Mouse (Mus musculus): ENCODE results near the gene Etfdh.

The Etfdh gene

GRCm38 (mm10) chr3:79629416-79629730, at the start of gene Etfdh:
Gene Etfdh, minus strand, starts transcription at chr3:79629500.
- peak; percentile 97 to 98 for DNase-seq

GRCm38 (mm10) chr3:79676411-79676810, 47.1 kb upstream of the Etfdh start:
- DNase-seq = no peak

DNA sequence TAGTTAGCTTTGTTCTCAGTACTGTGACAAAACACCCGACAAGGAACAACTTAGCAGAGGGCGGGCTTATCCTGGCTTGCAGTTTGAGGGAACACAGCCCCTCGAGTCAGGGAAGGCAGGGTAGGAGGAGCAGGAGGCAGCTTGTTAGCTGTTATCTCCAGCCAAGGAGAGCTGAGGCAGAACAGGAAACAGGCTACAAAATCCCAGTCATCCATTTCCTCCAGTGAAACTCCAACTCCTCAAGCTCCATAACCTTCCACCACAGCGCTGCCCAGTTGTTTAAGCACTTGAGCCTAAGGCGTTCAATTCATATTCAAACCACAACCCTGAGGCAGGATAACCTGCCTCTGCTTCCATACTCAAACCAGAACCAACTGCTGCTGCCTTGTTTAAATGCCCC, 45.3 kb upstream of the Etfdh start:
- DNase-seq = no peak

DNA sequence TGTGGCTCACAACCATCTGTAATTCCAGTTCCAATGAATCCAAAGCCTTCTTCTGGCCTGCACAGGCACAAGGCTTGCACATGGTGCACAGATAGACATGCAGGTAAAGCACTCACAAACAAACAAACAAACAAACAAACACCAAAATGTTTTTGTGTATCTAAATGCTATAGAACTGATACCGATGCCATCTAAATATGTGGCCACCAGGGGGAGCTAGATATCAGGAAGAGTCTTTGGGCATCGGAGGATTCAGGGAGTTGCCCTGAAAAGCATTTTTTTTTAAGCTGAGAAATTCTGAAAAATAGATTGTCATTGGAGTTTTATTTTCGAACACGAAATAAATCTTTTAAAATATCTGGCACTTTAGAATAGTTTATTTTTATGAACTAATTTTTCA, 43.8 kb upstream of the Etfdh start:
- peak; percentile 89 to 95 for DNase-seq

- no peak for DNase-seq
Measured at GRCm38 (mm10) chr3:79672188-79672587, 42.9 kb upstream of the Etfdh start.

GRCm38 (mm10) chr3:79670556-79670955, 41.3 kb upstream of the Etfdh start:
- no peak for DNase-seq

DNA sequence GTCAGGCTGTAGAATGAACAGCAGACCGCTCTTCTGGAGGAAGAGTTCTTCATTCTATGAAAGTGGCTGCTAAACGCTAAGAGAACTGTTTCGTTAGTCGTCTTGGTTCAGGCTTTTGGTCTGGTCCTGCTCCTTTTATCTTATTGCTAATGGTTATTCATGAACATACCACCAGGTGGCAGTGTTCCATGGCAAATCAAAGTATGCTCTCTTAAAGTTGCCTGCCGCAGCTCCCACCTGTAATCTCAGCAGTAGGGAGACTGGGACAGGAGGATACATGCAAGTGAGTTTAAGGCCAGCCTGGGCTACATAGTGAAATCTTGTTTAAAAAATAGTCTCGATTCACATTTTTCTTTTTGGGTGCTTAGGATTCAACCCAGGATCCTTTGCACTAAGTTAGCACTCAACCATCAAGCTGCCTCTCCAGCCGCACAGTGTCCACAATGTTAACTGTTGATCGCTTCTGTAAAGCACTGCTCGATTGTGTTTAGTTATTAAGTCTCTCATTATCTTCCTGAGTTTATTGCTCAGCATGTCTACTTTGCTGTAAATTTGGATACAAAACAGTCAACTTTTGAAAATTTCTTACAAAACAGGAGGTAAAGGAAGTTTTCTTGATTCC, 35.6 kb upstream of the Etfdh start:
- peak; percentile 73 to 85 for DNase-seq

DNA sequence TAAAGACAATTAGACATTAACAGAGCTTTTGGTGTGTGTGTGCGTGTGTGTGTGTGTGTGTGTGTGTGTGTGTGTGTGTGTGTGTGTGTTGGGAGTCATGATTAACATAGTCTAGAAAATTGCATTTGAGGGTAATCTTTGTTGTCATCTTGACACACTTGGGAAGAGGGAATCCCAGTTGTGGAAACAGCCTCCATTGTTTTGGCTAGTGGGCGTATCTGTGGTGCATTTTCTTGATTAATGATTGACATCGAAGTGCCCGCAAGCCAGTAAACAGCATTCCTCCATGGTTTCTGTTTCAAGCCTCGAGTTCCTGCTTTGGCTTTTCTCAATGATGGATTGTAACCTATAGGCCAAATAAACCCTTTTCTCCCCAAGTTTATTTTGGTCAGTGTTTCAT, 27.4 kb upstream of the Etfdh start:
- DNase-seq = no peak

DNA sequence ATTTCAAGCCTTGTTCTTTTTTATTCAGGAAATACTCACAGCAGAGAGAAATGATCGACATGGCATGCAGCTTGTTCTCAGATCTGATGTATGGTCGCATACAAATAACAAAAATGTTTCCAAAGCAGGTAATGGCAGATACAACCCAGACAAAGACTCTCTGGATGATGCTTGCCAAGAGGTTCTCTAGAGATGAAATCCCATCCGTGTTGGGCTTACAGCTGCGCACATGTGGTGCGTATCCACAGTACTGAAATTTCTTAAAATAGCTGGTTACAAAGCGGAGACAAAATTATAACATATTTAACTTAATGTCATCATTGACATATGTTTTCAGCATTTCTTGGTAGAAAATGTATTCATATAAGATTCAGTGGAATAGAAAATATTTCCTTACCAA, 22.8 kb upstream of the Etfdh start:
- no peak for DNase-seq

- DNase-seq = peak; percentile 96 to 97
Measured at GRCm38 (mm10) chr3:79628561-79629415, 512 bp downstream of the Etfdh start, which contains the start of gene 4930579G24Rik. Gene 4930579G24Rik, plus strand, starts transcription at chr3:79629079.

DNA sequence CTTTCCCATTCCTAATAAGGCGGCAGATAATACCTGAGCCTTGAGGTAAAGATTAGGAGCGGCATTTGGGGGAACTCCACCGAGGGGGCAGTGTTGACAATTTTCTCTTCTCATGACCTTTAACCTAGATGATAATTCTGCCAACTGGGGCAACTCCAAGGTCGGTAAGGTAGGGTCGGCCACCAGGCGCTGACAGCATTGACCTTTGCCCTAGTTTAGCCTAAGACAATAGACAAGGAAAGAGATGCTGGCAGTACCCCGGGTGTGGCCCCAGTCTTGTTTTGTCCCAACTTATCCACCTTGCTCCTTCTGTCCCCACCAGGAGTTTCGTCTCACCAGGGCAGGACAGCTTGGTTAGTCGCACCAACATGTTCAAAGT, 1.1 kb downstream of the Etfdh start:
- DNase-seq = no peak

DNA sequence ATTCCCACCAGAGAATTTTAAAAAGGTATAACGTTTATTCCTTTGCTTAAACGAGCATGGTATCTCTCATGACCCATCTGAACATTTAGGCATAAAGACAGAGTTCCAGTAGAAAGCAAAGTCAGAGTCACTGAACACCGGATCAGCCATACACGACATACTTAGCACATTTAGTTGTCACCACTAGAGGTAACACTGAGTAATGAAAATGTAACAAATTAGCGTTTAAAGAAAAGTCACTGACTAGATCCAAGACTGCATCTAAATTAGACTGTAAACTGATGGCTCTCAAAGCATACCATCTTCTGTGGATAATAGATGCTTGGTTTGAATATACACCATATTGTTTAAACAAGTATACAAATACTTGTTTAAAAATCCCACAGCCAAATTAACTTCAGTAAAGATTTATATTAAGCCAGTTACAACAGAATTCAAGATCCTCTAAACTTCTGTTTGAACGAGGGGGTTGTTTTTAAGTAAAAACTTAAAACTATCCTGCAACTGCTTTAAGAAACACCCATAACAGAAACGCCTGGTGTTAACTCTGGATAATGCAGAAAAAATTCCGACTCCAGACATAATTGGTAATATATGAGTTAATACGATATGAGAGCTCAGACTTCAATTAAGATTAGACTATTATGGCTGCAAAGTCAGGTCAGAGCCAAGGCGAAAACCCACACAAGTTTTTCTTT, 1.7 kb downstream of the Etfdh start:
- DNase-seq = peak in 1 of 2 experiments; percentile 3

- DNase-seq = no peak
Measured at GRCm38 (mm10) chr3:79609886-79610285, 19.4 kb downstream of the Etfdh start.

GRCm38 (mm10) chr3:79595468-79595867, 33.8 kb downstream of the Etfdh start:
- DNase-seq = no peak

- DNase-seq = no peak
Measured at GRCm38 (mm10) chr3:79591793-79592471, 37.4 kb downstream of the Etfdh start.

GRCm38 (mm10) chr3:79590863-79591792, 38.2 kb downstream of the Etfdh start, which contains the start of gene Ppid:
Gene Ppid, plus strand, starts transcription at chr3:79591342.
- peak; percentile 86 to 88 for DNase-seq

- DNase-seq = no peak
Measured at GRCm38 (mm10) chr3:79589671-79590070, 39.6 kb downstream of the Etfdh start.

- peak; percentile 95 to 96 for DNase-seq
Measured at GRCm38 (mm10) chr3:79586804-79587203, 42.5 kb downstream of the Etfdh start.

DNA sequence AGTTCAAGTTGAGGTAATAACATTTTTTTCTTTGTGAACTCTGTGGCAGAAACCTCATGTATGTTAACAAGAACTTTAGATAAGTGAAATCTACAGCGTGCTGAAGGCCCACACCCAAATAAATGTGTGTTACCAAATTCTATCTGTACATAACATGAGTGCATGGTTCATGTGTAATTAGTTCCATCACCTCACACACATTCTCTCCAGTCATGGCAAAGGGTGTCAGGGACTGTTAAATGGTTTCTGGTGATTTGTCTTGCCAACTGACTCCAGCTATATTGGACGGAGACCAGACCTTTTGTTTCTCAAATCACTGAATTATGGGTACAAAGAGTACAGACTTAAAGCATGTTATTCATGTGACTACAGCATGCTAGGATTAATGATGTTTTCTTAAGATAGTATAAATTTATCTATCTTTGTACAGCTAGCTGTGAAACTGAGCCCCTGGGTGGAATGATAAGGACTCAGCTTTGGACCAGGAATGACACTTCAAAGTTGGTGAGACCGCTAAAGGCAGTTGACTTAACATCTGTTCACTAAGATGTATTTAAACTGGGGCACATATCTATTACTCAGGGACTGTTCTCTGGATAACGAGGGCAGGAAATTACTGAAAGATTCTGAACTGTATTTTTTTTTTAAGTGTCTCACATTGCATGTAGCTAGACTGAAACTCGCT, 49.3 kb downstream of the Etfdh start:
- DNase-seq = no peak

DNA sequence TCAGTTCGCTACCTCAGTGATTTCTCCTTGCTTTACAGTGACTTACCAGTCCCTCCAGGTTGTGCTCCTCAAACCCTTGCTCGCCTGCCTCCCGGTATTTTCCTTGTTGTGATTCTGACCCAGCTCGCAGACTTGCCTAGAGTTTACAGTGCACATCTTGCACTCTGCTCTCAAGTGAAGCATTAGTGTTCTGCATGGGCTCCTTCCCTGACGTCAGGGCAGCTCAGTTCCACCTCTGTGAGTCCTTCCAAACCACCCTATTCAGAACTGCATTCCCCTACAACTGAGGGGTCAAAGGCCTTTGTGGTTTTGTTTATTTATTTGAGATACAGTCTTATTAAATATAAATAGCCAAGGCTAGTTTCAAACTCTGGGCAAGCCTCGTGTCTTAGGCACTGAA, 51.1 kb downstream of the Etfdh start:
- no peak for DNase-seq

GRCm38 (mm10) chr3:79577606-79578005, 51.7 kb downstream of the Etfdh start:
- no peak for DNase-seq
